25 mouse cellular contexts compared by ENCODE assay signal in the genomic region with DNA sequence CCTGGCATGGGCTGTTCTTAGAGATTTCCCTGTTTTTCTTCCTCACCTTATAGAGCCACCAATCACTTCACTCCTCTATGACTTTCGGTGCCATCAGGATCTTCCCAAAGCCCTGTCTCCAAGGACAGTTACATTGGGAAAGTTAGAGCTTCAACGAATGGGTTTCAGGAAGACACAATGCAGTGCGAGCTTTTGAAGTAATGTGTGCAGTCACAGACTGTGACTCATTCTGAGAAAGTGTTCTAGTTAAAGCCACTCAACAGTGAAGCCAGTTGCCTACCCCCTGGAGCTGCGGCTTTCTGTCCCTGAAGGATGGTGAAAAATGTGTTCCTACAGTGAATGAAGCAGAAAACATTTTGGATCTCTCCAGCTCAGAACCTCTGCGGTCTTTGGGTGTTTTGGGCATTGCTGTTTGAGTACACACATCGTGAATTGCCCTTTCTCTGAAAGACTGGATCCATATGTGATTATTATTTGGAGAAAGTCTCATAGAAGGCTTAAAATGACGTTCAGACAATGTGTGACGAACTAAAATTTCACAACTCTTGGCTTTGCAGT. TPM values are rescaled to one million over a fixed set of nuclear protein-coding genes. Genes with fewer than 3 reads are reported as not detected.
A peak's percentile ranks its signal among the peaks of the same experiment; 100 is the strongest.
DNase-seq lines count a peak whose midpoint lies in the region; ATAC-seq and TF ChIP-seq lines count a peak whose summit lies in the region.
"Had no signal": no experiment of that assay in that cellular context is flagged by ENCODE, and none has a peak within 500 bp of the region (broad histone marks: within the 10 kb centered on the region; RNA-seq: fewer than 3 reads in every experiment).

No protein-coding gene starts in this region.

- no peak for DNase-seq in frontal cortex, postnatal 36 days (ENCODE audit: low spot score in 2 of 2)
- peak; percentile 70 for DNase-seq in NIH3T3 (ENCODE audit: low read depth)
- no peak for DNase-seq in layer of hippocampus, postnatal 14 days (ENCODE audit: low spot score in 2 of 2)
- no peak for DNase-seq in layer of hippocampus, postnatal 36 days
- DNase-seq in urinary bladder, adult 2 months (ENCODE audit: low spot score) = no peak
- DNase-seq: B cell, adult 2 months; cerebellum, adult 11 months; cerebellum, postnatal 10 days; gastrocnemius, postnatal 14 days; heart, adult 2 months; kidney, adult 8-10 months; kidney, postnatal 10 days; liver; right cerebral cortex, postnatal 25 days; spleen, adult 18-20 months had no signal

- H3K79me3 ChIP-seq in C2C12 (ENCODE audit: low read depth) = no peaks in the 10 kb centered on the region

- no peaks in the 10 kb centered on the region for H3K36me3 ChIP-seq in C2C12 (ENCODE audit: control insufficient read depth, insufficient read depth)
- H3K36me3 ChIP-seq: embryonic facial prominence, embryonic 12.5 days; hindbrain, embryonic 13.5 days; limb, embryonic 10.5 days; liver, embryonic 15.5 days; lung, embryonic 15.5 days had no signal

- no peak overlapping the region for H3K4me3 ChIP-seq in C2C12 (ENCODE audit: insufficient read depth, poor library complexity, severe bottlenecking)
- H3K4me3 ChIP-seq: embryonic facial prominence, embryonic 12.5 days; erythroblast, embryonic 14.5 days; forebrain, embryonic 13.5 days; heart, adult 2 months; hindbrain, embryonic 13.5 days; limb, embryonic 10.5 days; liver, embryonic 15.5 days; lung, embryonic 15.5 days had no signal

- peak; percentile 82 for ATAC-seq in frontal cortex, adult (ENCODE audit: low TSS enrichment)
- peak; percentile 84 for ATAC-seq in inflammation-experienced regulatory T-cells, adult 6 months
- ATAC-seq: forebrain, embryonic 13.5 days had no signal

- no peaks in the 10 kb centered on the region for H3K27me3 ChIP-seq in C2C12 (ENCODE audit: control insufficient read depth, insufficient read depth, insufficient read length)
- H3K27me3 ChIP-seq: embryonic facial prominence, embryonic 12.5 days; forebrain, embryonic 13.5 days; hindbrain, embryonic 13.5 days; lung, embryonic 15.5 days had no signal

- no peaks in the 10 kb centered on the region for H3K79me2 ChIP-seq in C2C12 (ENCODE audit: control insufficient read depth, insufficient read depth)

- TF ChIP-seq CTCF in C2C12 (IDR thresholded peaks at IDR 0.05; ENCODE audit: control insufficient read depth, insufficient read depth, insufficient read length) = no peak

- no peak overlapping the region for H3ac ChIP-seq in C2C12 (ENCODE audit: control insufficient read depth, insufficient read length, low read depth)

TF ChIP-seq in C2C12, 6 proteins besides CTCF, POLR2A, EP300 and RAD21:
- TF ChIP-seq MYOD1 (IDR thresholded peaks at IDR 0.05; ENCODE audit: control insufficient read depth, insufficient read length, low read depth) (peak; percentile 37), MYOG (IDR thresholded peaks at IDR 0.05; ENCODE audit: control insufficient read depth, extremely low read depth, insufficient read length) (no peak), FOSL1 (IDR thresholded peaks at IDR 0.05; ENCODE audit: insufficient read depth, low read length, poor library complexity, severe bottlenecking) (no peak), MAX (IDR thresholded peaks at IDR 0.05) (peak; percentile 57), CEBPB (IDR thresholded peaks at IDR 0.05; ENCODE audit: low read depth) (peak; percentile 64), USF1 (IDR thresholded peaks at IDR 0.05; ENCODE audit: low read depth) (no peak)

RNA-seq across cellular contexts. Expression of gene Il6st, which starts 16.7 kb away (rescaled TPM):
- polyA plus RNA-seq in C2C12 (2012; fragmentation: generic; extraction: Trizol) = 17.3 TPM
- 10 to 100 TPM; 14.1 to 58.2 (median 51.0) TPM for polyA plus RNA-seq in inflammation-experienced regulatory T-cells, adult 6 months (2017; shearing (Covaris generic))
- 10 to 100 TPM; 80.3 to 91.4 TPM for total RNA-seq in layer of hippocampus, postnatal 14 days (2021)
- 10 to 100 TPM; 67.3 to 80.3 TPM for total RNA-seq in layer of hippocampus, postnatal 36 days (2021)
- polyA plus RNA-seq in urinary bladder, adult 2 months (2012; rRNA removed) = 111 and 192 TPM in 2 replicates
